Mouse (Mus musculus): ENCODE results near the gene Tlk2.
"Not testable (repeated sequence)": the region's sequence is repeated elsewhere in the genome, so short reads cannot be mapped to it uniquely, and the experiment has no call there.

The Tlk2 gene

GRCm38 (mm10) chr11:105178516-105178915 lies at the start of gene Tlk2:
Tlk2 (plus strand) TSS chr11:105178807.
- DNase-seq: no peak

GRCm38 (mm10) chr11:105135692-105136091 lies 42.9 kb upstream of the Tlk2 start:
- DNase-seq: no peak

GRCm38 (mm10) chr11:105137255-105137654 lies 41.4 kb upstream of the Tlk2 start:
- not testable (repeated sequence) for DNase-seq

GRCm38 (mm10) chr11:105140512-105140911 lies 38.1 kb upstream of the Tlk2 start:
- not testable (repeated sequence) for DNase-seq

GRCm38 (mm10) chr11:105141115-105141514 lies 37.5 kb upstream of the Tlk2 start:
- no peak for DNase-seq

- no peak for DNase-seq
Observed at GRCm38 (mm10) chr11:105143564-105143963, 35.0 kb upstream of the Tlk2 start.

GRCm38 (mm10) chr11:105144084-105144483 lies 34.5 kb upstream of the Tlk2 start:
- no peak for DNase-seq

GRCm38 (mm10) chr11:105144508-105145210 lies 33.9 kb upstream of the Tlk2 start:
- DNase-seq: no peak

GRCm38 (mm10) chr11:105145211-105145610 lies 33.4 kb upstream of the Tlk2 start:
- no peak for DNase-seq

GRCm38 (mm10) chr11:105146593-105146992 lies 32.0 kb upstream of the Tlk2 start, which contains the start of gene Gm10842:
Gm10842 (plus strand) TSS chr11:105146893.
- DNase-seq: no peak

GRCm38 (mm10) chr11:105149353-105149752 lies 29.3 kb upstream of the Tlk2 start:
- no peak for DNase-seq

GRCm38 (mm10) chr11:105149766-105150165 lies 28.8 kb upstream of the Tlk2 start:
- DNase-seq: no peak

- no peak for DNase-seq
Observed at GRCm38 (mm10) chr11:105150691-105151090, 27.9 kb upstream of the Tlk2 start.

- no peak for DNase-seq
Observed at GRCm38 (mm10) chr11:105151226-105152016, 27.2 kb upstream of the Tlk2 start.

- no peak for DNase-seq
Observed at GRCm38 (mm10) chr11:105152017-105152300, 26.6 kb upstream of the Tlk2 start.

- no peak for DNase-seq
Observed at GRCm38 (mm10) chr11:105152357-105152899, 26.2 kb upstream of the Tlk2 start.

GRCm38 (mm10) chr11:105153068-105153833 lies 25.4 kb upstream of the Tlk2 start:
- no peak for DNase-seq

- no peak for DNase-seq
Observed at GRCm38 (mm10) chr11:105155915-105156314, 22.7 kb upstream of the Tlk2 start.

GRCm38 (mm10) chr11:105156748-105157267 lies 21.8 kb upstream of the Tlk2 start:
- no peak for DNase-seq

GRCm38 (mm10) chr11:105158047-105158446 lies 20.6 kb upstream of the Tlk2 start:
- no peak for DNase-seq

- DNase-seq: no peak
Observed at GRCm38 (mm10) chr11:105159673-105160360, 18.8 kb upstream of the Tlk2 start.

GRCm38 (mm10) chr11:105161411-105161810 lies 17.2 kb upstream of the Tlk2 start:
- no peak for DNase-seq

Data from cerebellum, adult 18-20 months (tissue).